ENCODE assay signal across 8 mouse cellular contexts in genomic region chr14:47297785-47298407, GRCm38 (mm10). TPM values are rescaled to one million over a fixed set of nuclear protein-coding genes. Genes with fewer than 3 reads are reported as not detected.
DNase-seq lines count a peak whose midpoint lies in the region; ATAC-seq lines count a peak whose summit lies in the region.

Gene Mapk1ip1l, plus strand, starts transcription at chr14:47298266.

- H3K4me2 ChIP-seq in heart, embryonic 14.5 days (ENCODE audit: low read length) = peak within 1 kb of the TSS; percentile 92
- H3K4me2 ChIP-seq in liver, embryonic 13.5 days = peak within 1 kb of the TSS; percentile 85
- H3K4me2 ChIP-seq in stomach, embryonic 16.5 days (ENCODE audit: low read depth, low read length) = peak within 1 kb of the TSS; percentile 73

- peak; percentile 85 for ATAC-seq in heart, embryonic 14.5 days (ENCODE audit: insufficient number of reproducible peaks, insufficient read depth, low FRiP score, low read depth)
- ATAC-seq in liver, embryonic 13.5 days (ENCODE audit: low read depth) = peak; percentile 86
- peak; percentile 88 for ATAC-seq in stomach, embryonic 16.5 days (ENCODE audit: insufficient read depth, low FRiP score)

- no peaks in the 10 kb centered on the region for H3K9me3 ChIP-seq in heart, embryonic 14.5 days (ENCODE audit: control insufficient read depth, low read length)
- no peaks in the 10 kb centered on the region for H3K9me3 ChIP-seq in liver, embryonic 13.5 days (replicated peaks)
- no peaks in the 10 kb centered on the region for H3K9me3 ChIP-seq in stomach, embryonic 16.5 days (replicated peaks; ENCODE audit: control insufficient read depth, low read length)

- H3K4me1 ChIP-seq in brown adipose tissue, adult 24 weeks (ENCODE audit: control insufficient read depth, insufficient read depth, insufficient read length, low read length) = peaks cover 6% of the 10 kb centered on the region
- peaks cover 2 to 20% of the 10 kb centered on the region in 2 experiments; a peak in 3 of 4 replicates for H3K4me1 ChIP-seq in heart, embryonic 14.5 days (ENCODE audit: control insufficient read depth in 2 of 2, insufficient read depth in 2 of 2, low read length in 2 of 2)
- peaks cover 58% of the 10 kb centered on the region for H3K4me1 ChIP-seq in liver, embryonic 13.5 days (replicated peaks)
- H3K4me1 ChIP-seq in stomach, embryonic 16.5 days (ENCODE audit: control insufficient read depth, insufficient read depth, low read length) = peaks cover 8% of the 10 kb centered on the region

- H3K36me3 ChIP-seq in heart, embryonic 14.5 days (ENCODE audit: control insufficient read depth, insufficient read depth, low read length) = peaks cover 6% of the 10 kb centered on the region; the same call in 1 of the 2 replicates
- peaks cover 20% of the 10 kb centered on the region for H3K36me3 ChIP-seq in liver, embryonic 13.5 days
- H3K36me3 ChIP-seq in stomach, embryonic 16.5 days (ENCODE audit: control insufficient read depth, insufficient read depth, low read length) = no peaks in the 10 kb centered on the region

- no peaks in the 10 kb centered on the region for H3K27me3 ChIP-seq in heart, embryonic 14.5 days (ENCODE audit: control insufficient read depth, insufficient read depth, low read length)
- H3K27me3 ChIP-seq in liver, embryonic 13.5 days = no peaks in the 10 kb centered on the region
- no peaks in the 10 kb centered on the region for H3K27me3 ChIP-seq in stomach, embryonic 16.5 days (ENCODE audit: control insufficient read depth, insufficient read depth, low read length)

- H3K27ac ChIP-seq in brown adipose tissue, adult 24 weeks (replicated peaks; ENCODE audit: low read depth, low read length) = peak within 1 kb of the TSS; percentile 99
- H3K27ac ChIP-seq in heart, embryonic 14.5 days (replicated peaks in 1 of 2; ENCODE audit: control insufficient read depth in 1 of 2, insufficient read depth in 1 of 2, low read depth in 2 of 2, low read length in 2 of 2) = peak within 1 kb of the TSS; percentile 95 to 97
- H3K27ac ChIP-seq in liver, embryonic 13.5 days = peak within 1 kb of the TSS; percentile 90
- H3K27ac ChIP-seq in stomach, embryonic 16.5 days (ENCODE audit: low read length) = peak within 1 kb of the TSS; percentile 96

- under 1% methylated on average over 34 of the region's 34 CpGs for WGBS in heart, embryonic 14.5 days
- under 1% methylated on average over 34 of the region's 34 CpGs for WGBS in liver, embryonic 13.5 days (ENCODE audit: insufficient replicate concordance)
- under 1% methylated on average over 34 of the region's 34 CpGs for WGBS in stomach, embryonic 16.5 days

- peak within 1 kb of the TSS; percentile 100 for H3K4me3 ChIP-seq in brown adipose tissue, adult 24 weeks (ENCODE audit: insufficient read depth, low read depth, low read length)
- H3K4me3 ChIP-seq in heart, embryonic 14.5 days (ENCODE audit: control insufficient read depth in 1 of 2, insufficient read depth in 1 of 2, low read depth in 1 of 2, low read length in 2 of 2) = peak within 1 kb of the TSS; percentile 94 to 99
- peak within 1 kb of the TSS; percentile 85 for H3K4me3 ChIP-seq in liver, embryonic 13.5 days (replicated peaks)
- peak within 1 kb of the TSS; percentile 97 for H3K4me3 ChIP-seq in stomach, embryonic 16.5 days (replicated peaks; ENCODE audit: low read length)

- DNase-seq in CD4-positive, CD25-positive, alpha-beta regulatory T cell, adult 2 months (ENCODE audit: low read depth, low spot score) = peak; percentile 92
- DNase-seq in fibroblast of lung, adult 2 months (ENCODE audit: low read depth) = peak; percentile 51
- DNase-seq in kidney, postnatal 14 days = peak; percentile 92
- peak; percentile 83 for DNase-seq in liver, embryonic 13.5 days
- peak; percentile 98 for DNase-seq in neural tube, embryonic 10.5 days (ENCODE audit: extremely low spot score, low spot score)

- peak within 1 kb of the TSS; percentile 99 for H3K9ac ChIP-seq in heart, embryonic 14.5 days (ENCODE audit: low read length)
- peak within 1 kb of the TSS; percentile 97 for H3K9ac ChIP-seq in liver, embryonic 13.5 days
- H3K9ac ChIP-seq in stomach, embryonic 16.5 days (ENCODE audit: low read length) = peak within 1 kb of the TSS; percentile 98

RNA-seq across cellular contexts. Expression of gene Mapk1ip1l, which starts in this region (rescaled TPM):
- polyA plus RNA-seq in brown adipose tissue, adult 24 weeks (2012; ENCODE audit: insufficient read depth, insufficient read length, missing spikeins) = 13.5 and 14.6 TPM in 2 replicates
- polyA plus RNA-seq in heart, embryonic 14.5 days (2014; fragmentation: Nextera tagmentation; extraction: Ambion mirVana) = 51.6 and 53.8 TPM in 2 replicates
- 28.7 and 36.8 TPM in 2 replicates for polyA plus RNA-seq in liver, embryonic 13.5 days (2015; fragmentation: Nextera tagmentation; extraction: Ambion mirVana)
- 61.0 and 63.3 TPM in 2 replicates for polyA plus RNA-seq in stomach, embryonic 16.5 days (2015; fragmentation: Nextera tagmentation; extraction: Ambion mirVana)

Comparison
In these comparisons a context has a peak if more than half of its experiments do, and no peak if none do; other contexts are left out.
1. Peak in every context shown above with its lines: DNase-seq, ATAC-seq, H3K4me3 ChIP-seq and H3K27ac ChIP-seq.